Mouse (Mus musculus) heart, adult 2 months (tissue): Measurements from ENCODE around the gene Hes7. TPM values are rescaled to one million over a fixed set of nuclear protein-coding genes. Genes with fewer than 3 reads are reported as not detected.

Source experiments
- DNase-seq, 2 experiments: peaks; one replicate each; pipeline ENCODE4 v3.0.0; 2021
- H3K27ac ChIP-seq: fragments of 200-600 bp; 2 replicates; pipeline ENCODE4 v1.8.1; 2022
- H3K27me3 ChIP-seq: fragments of 200-500 bp; 2 replicates; pipeline ENCODE4 v1.6.1; 2012; ENCODE audit warnings: mild to moderate bottlenecking, low read length, inconsistent platforms, mixed read lengths; ENCODE audit not compliant: control insufficient read depth, insufficient read depth
- H3K36me3 ChIP-seq: fragments of 200-500 bp; 2 replicates; pipeline ENCODE4 v1.6.1; 2012; ENCODE audit warnings: low read length, inconsistent platforms; ENCODE audit not compliant: control insufficient read depth, insufficient read depth
- H3K4me1 ChIP-seq: fragments of 200-500 bp; 2 replicates; pipeline ENCODE4 v1.6.1; 2011; ENCODE audit warnings: low read length; ENCODE audit not compliant: control insufficient read depth, insufficient read depth
- H3K4me3 ChIP-seq: fragments of 200-600 bp; 2 replicates; pipeline ENCODE4 v1.8.1; 2022
- H3K79me2 ChIP-seq: fragments of 200-500 bp; replicated peaks from 2 replicates; pipeline ENCODE4 v1.6.1; 2012; ENCODE audit warnings: mild to moderate bottlenecking, inconsistent platforms, low read length, moderate library complexity, mixed read lengths; ENCODE audit not compliant: control insufficient read depth, insufficient read depth
- H3K9ac ChIP-seq: fragments of 200-500 bp; 2 replicates; pipeline ENCODE4 v1.6.1; 2012; ENCODE audit warnings: low read depth, mild to moderate bottlenecking, control low read depth, inconsistent platforms, low read length, mixed read lengths
- CTCF ChIP-seq: fragments of 200-600 bp; IDR thresholded peaks from 2 replicates; pipeline ENCODE4 v1.8.1; 2022; ENCODE audit warnings: antibody characterized with exemption, mild to moderate bottlenecking, moderate library complexity
- EP300 ChIP-seq: fragments of 200-500 bp; IDR thresholded peaks from 2 replicates; pipeline ENCODE4 v1.6.1; 2011; ENCODE audit warnings: low read depth, low read length, control low read depth; ENCODE audit not compliant: insufficient read depth
- POLR2A ChIP-seq: fragments of 200-500 bp; IDR thresholded peaks from 2 replicates; pipeline ENCODE4 v1.6.1; 2011; ENCODE audit warnings: mild to moderate bottlenecking, low read depth, low read length, control low read depth; ENCODE audit not compliant: insufficient read depth
- WGBS: fragments of 180-500 bp; shearing (Covaris S2); methylation state at CpG from one replicate; pipeline ENCODE4 v1.1.7; 2018; 5-methylcytosine and 5-hydroxymethylcytosine counted together
- intact Hi-C: fragments of 180-260 bp; cut with DNase I; formaldehyde crosslinking; loops from one replicate; pipeline ENCODE4 v1.15.1; 2025
- polyA plus RNA-seq: library from polyadenylated mRNA; depleted of rRNA; stranded (reverse); fragments of >200 nt; gene quantifications from 2 replicates; pipeline ENCODE4 v1.2.3, GENCODE M21; 2012
- total RNA-seq, 2 experiments: library from RNA; stranded (reverse); gene quantifications; 2 replicates each; pipeline ENCODE4 v1.2.3; 2021

Gene Hes7
- total and polyA plus RNA-seq, 3 experiments = 0.10 to 0.11 TPM; not detected in 1

DNA sequence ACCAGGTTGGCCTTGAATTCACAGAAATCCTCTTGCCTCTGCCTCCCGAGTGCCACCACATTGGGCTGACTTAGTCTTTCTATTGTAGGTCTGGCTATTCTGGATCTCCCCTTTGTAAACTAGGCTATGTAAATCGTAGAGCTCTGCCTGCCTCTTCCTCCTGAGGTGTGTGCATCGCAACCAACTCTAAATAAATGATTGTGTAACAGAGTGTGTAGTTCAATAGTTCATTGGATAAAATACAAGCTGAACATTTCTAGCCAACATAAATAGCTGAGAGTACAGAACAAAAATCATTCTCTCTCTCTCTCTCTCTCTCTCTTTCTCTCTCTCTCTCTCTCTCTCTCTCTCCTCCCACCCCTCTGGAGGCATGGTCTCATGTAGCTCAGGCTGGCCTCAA, 5.6 kb upstream of the Hes7 start:
- Histone ChIP-seq H3K4me1 (no peaks in the 10 kb centered on the region; the same call in 1 of the 2 replicates), H3K9ac (no peak overlapping the region), H3K27ac (no peak overlapping the region), H3K79me2 (no peaks in the 10 kb centered on the region), H3K36me3 (no peaks in the 10 kb centered on the region; the same call in 1 of the 2 replicates), H3K4me3 (no peak overlapping the region), H3K27me3 (no peaks in the 10 kb centered on the region)
- WGBS = 86% methylated on average over 3 of the region's 3 CpGs
- no peak for DNase-seq
- TF ChIP-seq CTCF = no peak
- no peak for TF ChIP-seq EP300
- no peak for TF ChIP-seq POLR2A
- intact Hi-C loops = no loop called here

DNA sequence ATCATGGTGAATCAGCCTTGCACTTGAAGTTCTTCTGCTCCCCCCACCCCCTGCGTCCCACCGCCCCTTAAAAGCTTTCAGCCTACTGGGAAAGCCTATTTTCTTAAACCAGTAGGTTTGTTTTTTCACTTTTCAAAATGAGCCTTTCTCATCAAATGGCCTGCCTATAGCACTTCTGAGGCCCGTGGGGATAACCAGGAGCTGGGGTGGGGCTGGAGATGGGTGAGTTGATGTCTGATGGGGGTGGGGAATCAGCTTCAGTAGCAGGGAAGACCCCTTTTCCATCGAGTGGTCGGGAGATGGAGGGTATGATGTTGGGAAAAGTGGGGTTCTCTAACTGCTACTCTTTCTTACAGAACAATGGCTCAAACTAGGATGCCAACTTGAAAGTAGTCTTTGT, 3.4 kb upstream of the Hes7 start:
- intact Hi-C loops = no loop called here
- no peak for DNase-seq
- H3K4me1 ChIP-seq = peaks cover 2% of the 10 kb centered on the region; the same call in 1 of the 2 replicates
- no peak overlapping the region for H3K9ac ChIP-seq
- no peaks in the 10 kb centered on the region for H3K27me3 ChIP-seq
- H3K36me3 ChIP-seq = no peaks in the 10 kb centered on the region
- no peak overlapping the region for H3K4me3 ChIP-seq
- WGBS = 66% methylated on average over 5 of the region's 5 CpGs
- TF ChIP-seq POLR2A = no peak
- no peak overlapping the region for H3K27ac ChIP-seq
- H3K79me2 ChIP-seq = no peaks in the 10 kb centered on the region

- 1% methylated on average over 45 of the region's 45 CpGs for WGBS
- Histone ChIP-seq H3K4me1 (peaks cover 2% of the 10 kb centered on the region; the same call in 1 of the 2 replicates), H3K4me3 (peak overlapping the region; percentile 86), H3K27ac (peak overlapping the region; percentile 87), H3K27me3 (no peaks in the 10 kb centered on the region), H3K9ac (peak overlapping the region; percentile 73), H3K36me3 (no peaks in the 10 kb centered on the region), H3K79me2 (no peaks in the 10 kb centered on the region)
- DNase-seq = peak; percentile 81 to 83
- intact Hi-C loops = loop anchor here (1.0 kb wide), 1 partner anchor 26 kb away; no protein-coding TSS in a partner anchor
- TF ChIP-seq CTCF (no peak), POLR2A (no peak), EP300 (no peak)
These were observed 2.2 kb upstream of the Hes7 start for GRCm38 (mm10) chr11:69117737-69118695.

DNA sequence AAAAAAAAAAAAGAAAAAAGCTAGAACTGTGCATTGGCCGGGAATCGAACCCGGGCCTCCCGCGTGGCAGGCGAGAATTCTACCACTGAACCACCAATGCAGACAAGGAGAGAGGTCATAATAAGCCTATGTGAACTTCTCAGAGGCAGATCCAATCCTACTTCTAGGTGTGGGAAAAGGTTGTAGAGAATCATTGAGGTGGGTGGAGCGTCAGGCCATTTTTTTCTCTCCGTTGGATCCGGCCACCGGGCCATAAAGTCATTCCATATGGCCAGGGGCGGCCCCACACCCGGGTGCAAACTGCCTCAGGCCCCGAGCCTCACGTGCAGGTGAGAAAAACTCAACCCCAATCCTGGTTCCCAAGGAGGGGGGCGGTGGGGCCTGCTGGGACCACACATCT, 1.4 kb upstream of the Hes7 start:
- TF ChIP-seq EP300 = peak; percentile 89
- TF ChIP-seq CTCF = no peak
- TF ChIP-seq POLR2A = 0 out of 2 replicates have a peak, but pooled peaks have one; percentile 19
- Histone ChIP-seq H3K27ac (peak overlapping the region; percentile 23; the same call in 1 of the 2 replicates), H3K4me1 (peaks cover 2% of the 10 kb centered on the region; the same call in 1 of the 2 replicates), H3K27me3 (no peaks in the 10 kb centered on the region), H3K9ac (no peak overlapping the region), H3K4me3 (peak overlapping the region; percentile 86), H3K79me2 (no peaks in the 10 kb centered on the region), H3K36me3 (no peaks in the 10 kb centered on the region)
- intact Hi-C loops = loop anchor here (1.0 kb wide), 1 partner anchor 26 kb away; no protein-coding TSS in a partner anchor
- WGBS = 5% methylated on average over 15 of the region's 15 CpGs
- peak; percentile 84 to 90 for DNase-seq

- Histone ChIP-seq H3K79me2 (no peaks in the 10 kb centered on the region), H3K4me3 (no peak overlapping the region), H3K27me3 (no peaks in the 10 kb centered on the region), H3K27ac (no peak overlapping the region), H3K36me3 (no peaks in the 10 kb centered on the region), H3K9ac (no peak overlapping the region), H3K4me1 (peaks cover 2% of the 10 kb centered on the region; the same call in 1 of the 2 replicates)
- intact Hi-C loops = loop anchor here (5.0 kb wide), 1 partner anchor 152 kb away; the partner anchor contains the start of gene Slc25a35
- DNase-seq = no peak
- 74% methylated on average over 14 of the region's 14 CpGs for WGBS
- no peak for TF ChIP-seq EP300
- no peak for TF ChIP-seq POLR2A
- no peak for TF ChIP-seq CTCF
These were observed 603 bp upstream of the Hes7 start for GRCm38 (mm10) chr11:69119446-69120155.
